Mouse (Mus musculus) bone marrow, adult 2 months (tissue): ENCODE measurements around the gene Pvr. TPM values are rescaled to one million over a fixed set of nuclear protein-coding genes. Genes with fewer than 3 reads are reported as not detected.
"Not testable (repeated sequence)": the region's sequence is repeated elsewhere in the genome, so short reads cannot be mapped to it uniquely, and the experiment has no call there.

Experiments used
- H3K27ac ChIP-seq: fragments of 200-500 bp; 2 replicates; pipeline ENCODE4 v1.5.1; 2012; ENCODE audit warnings: low read depth, mild to moderate bottlenecking, control low read depth, inconsistent platforms, low read length; ENCODE audit not compliant: control insufficient read depth, poor library complexity, insufficient read depth
- H3K4me1 ChIP-seq: fragments of 200-500 bp; 2 replicates; pipeline ENCODE4 v1.6.1; 2011; ENCODE audit warnings: low read length; ENCODE audit not compliant: control insufficient read depth, insufficient read depth
- H3K4me3 ChIP-seq: fragments of 200-500 bp; replicated peaks from 2 replicates; pipeline ENCODE3; 2011; ENCODE audit warnings: mild to moderate bottlenecking, low read depth, low read length, control low read depth; ENCODE audit not compliant: control insufficient read depth
- CTCF ChIP-seq: fragments of 200-500 bp; IDR thresholded peaks from 2 replicates; pipeline ENCODE4 v1.5.1; 2011; ENCODE audit warnings: low read length, control low read depth; ENCODE audit not compliant: control insufficient read depth, insufficient read depth
- POLR2A ChIP-seq: fragments of 200-500 bp; IDR thresholded peaks from 2 replicates; pipeline ENCODE4 v1.6.1; 2011; ENCODE audit warnings: low read depth, mild to moderate bottlenecking, control low read depth, low read length, borderline replicate concordance; ENCODE audit not compliant: control insufficient read depth
- WGBS: fragments of 180-500 bp; shearing (Covaris S2); methylation state at CpG from one replicate; pipeline ENCODE4 v1.1.7; 2018; 5-methylcytosine and 5-hydroxymethylcytosine counted together
- polyA plus RNA-seq: library from polyadenylated mRNA; stranded (reverse); fragments of >200 nt; gene quantifications from 2 replicates; pipeline ENCODE4 v1.2.4, GENCODE M21; 2011; ENCODE audit warnings: low replicate concordance; ENCODE audit not compliant: missing spikeins, insufficient read depth, insufficient read length

The Pvr gene
- polyA plus RNA-seq, 1 experiment, result 4.7 TPM

GRCm38 (mm10) chr7:19939555-19940235 is 18.7 kb upstream of the Pvr start:
- no peak overlapping the region for H3K27ac ChIP-seq
- 26% methylated on average over 11 of the region's 12 CpGs for WGBS
- H3K4me1 ChIP-seq, result peaks cover 5% of the 10 kb centered on the region; the same call in 1 of the 2 replicates

GRCm38 (mm10) chr7:19937229-19937821 is 16.4 kb upstream of the Pvr start:
- 72% methylated on average over 11 of the region's 11 CpGs for WGBS
- H3K4me1 ChIP-seq, result peaks cover 6% of the 10 kb centered on the region; the same call in 1 of the 2 replicates

More at GRCm38 (mm10) chr7:19939555-19940235, 18.7 kb upstream of the Pvr start:
- no peak overlapping the region for H3K4me3 ChIP-seq
- TF ChIP-seq POLR2A (no peak), CTCF (no peak)

GRCm38 (mm10) chr7:19935961-19936360 is 15.0 kb upstream of the Pvr start:
- H3K4me1 ChIP-seq, result peaks cover 6% of the 10 kb centered on the region; the same call in 1 of the 2 replicates

More at GRCm38 (mm10) chr7:19937229-19937821, 16.4 kb upstream of the Pvr start:
- no peak overlapping the region for H3K4me3 ChIP-seq
- no peak overlapping the region for H3K27ac ChIP-seq
- TF ChIP-seq CTCF (no peak), POLR2A (no peak)

GRCm38 (mm10) chr7:19935171-19935751 is 14.3 kb upstream of the Pvr start:
- Histone ChIP-seq H3K4me3 (peak overlapping the region; percentile 12), H3K27ac (peak overlapping the region; percentile 32), H3K4me1 (peaks cover 6% of the 10 kb centered on the region; the same call in 1 of the 2 replicates)
- under 1% methylated on average over 20 of the region's 20 CpGs for WGBS
- TF ChIP-seq POLR2A (no peak), CTCF (no peak)

More at GRCm38 (mm10) chr7:19935961-19936360, 15.0 kb upstream of the Pvr start:
- no peak overlapping the region for H3K4me3 ChIP-seq
- no peak overlapping the region for H3K27ac ChIP-seq
- WGBS, result 21% methylated on average over 6 of the region's 6 CpGs
- no peak for TF ChIP-seq CTCF
- TF ChIP-seq POLR2A, result no peak

- Histone ChIP-seq H3K4me1 (peaks cover 5% of the 10 kb centered on the region; the same call in 1 of the 2 replicates), H3K27ac (no peak overlapping the region), H3K4me3 (no peak overlapping the region)
- TF ChIP-seq POLR2A, result no peak
- no peak for TF ChIP-seq CTCF
- WGBS, result 2% methylated on average over 21 of the region's 21 CpGs
These were observed 12.2 kb upstream of the Pvr start for GRCm38 (mm10) chr7:19932877-19933809.

GRCm38 (mm10) chr7:19932133-19932876 is 11.3 kb upstream of the Pvr start:
- WGBS, result 5% methylated on average over 13 of the region's 13 CpGs
- Histone ChIP-seq H3K4me1 (peaks cover 5% of the 10 kb centered on the region; the same call in 1 of the 2 replicates), H3K27ac (no peak overlapping the region), H3K4me3 (no peak overlapping the region)
- TF ChIP-seq CTCF, result no peak
- no peak for TF ChIP-seq POLR2A

- H3K4me1 ChIP-seq, H3K27ac ChIP-seq, H3K4me3 ChIP-seq: not testable (repeated sequence)
- WGBS, result 84% methylated on average over 6 of the region's 6 CpGs
These were observed 9.5 kb upstream of the Pvr start for GRCm38 (mm10) chr7:19930481-19930880.

GRCm38 (mm10) chr7:19928486-19928885 is 7.5 kb upstream of the Pvr start:
- no peak for TF ChIP-seq POLR2A
- no peak for TF ChIP-seq CTCF
- H3K4me1 ChIP-seq, result peaks cover 1% of the 10 kb centered on the region; the same call in 1 of the 2 replicates
- 89% methylated on average over 5 of the region's 5 CpGs for WGBS

More at GRCm38 (mm10) chr7:19928486-19928885, 7.5 kb upstream of the Pvr start:
- Histone ChIP-seq H3K4me3 (no peak overlapping the region), H3K27ac (no peak overlapping the region)
